Mouse (Mus musculus) forebrain, embryonic 16.5 days (tissue): Measurements from ENCODE around the gene Gm9922. TPM values are rescaled to one million over a fixed set of nuclear protein-coding genes. Genes with fewer than 3 reads are reported as not detected.

Experiments used
- ATAC-seq: fragments of 200-750 bp; cut with Nextera tagmentation; 2 replicates; pipeline ENCODE4 v1.8.0; 2017; ENCODE audit warnings: mild to moderate bottlenecking, moderate library complexity
- H3K27ac ChIP-seq: fragments of 300-500 bp; sonication (generic); 2 replicates; pipeline ENCODE4 v1.5.1; 2014; ENCODE audit warnings: low read length, control low read depth
- H3K27me3 ChIP-seq: fragments of 300-500 bp; sonication (generic); replicated peaks from 2 replicates; pipeline ENCODE4 v1.6.1; 2014; ENCODE audit warnings: low read length; ENCODE audit not compliant: control insufficient read depth, insufficient read depth
- H3K36me3 ChIP-seq: fragments of 300-500 bp; sonication (generic); 2 replicates; pipeline ENCODE4 v1.6.1; 2014; ENCODE audit not compliant: control insufficient read depth, insufficient read depth
- H3K4me1 ChIP-seq: fragments of 300-500 bp; sonication (generic); replicated peaks from 2 replicates; pipeline ENCODE4 v1.6.1; 2014; ENCODE audit warnings: low read length; ENCODE audit not compliant: control insufficient read depth, insufficient read depth
- H3K4me2 ChIP-seq: fragments of 300-500 bp; sonication (generic); 2 replicates; pipeline ENCODE4 v1.6.1; 2014; ENCODE audit warnings: mild to moderate bottlenecking, low read length, control low read depth
- H3K4me3 ChIP-seq: fragments of 300-500 bp; sonication (generic); replicated peaks from 2 replicates; pipeline ENCODE4 v1.5.1; 2014; ENCODE audit warnings: mild to moderate bottlenecking, low read length, control low read depth
- H3K9ac ChIP-seq: fragments of 300-500 bp; sonication (generic); replicated peaks from 2 replicates; pipeline ENCODE4 v1.6.1; 2014; ENCODE audit warnings: low read depth, low read length, control low read depth
- H3K9me3 ChIP-seq: fragments of 300-500 bp; sonication (generic); 2 replicates; pipeline ENCODE4 v1.6.1; 2016; ENCODE audit warnings: low read length; ENCODE audit not compliant: control insufficient read depth
- WGBS: fragments of 180-500 bp; shearing (Covaris S2); extraction: QIAGEN DNeasy Blood & Tissue Kit; methylation state at CpG from one replicate; pipeline ENCODE4 v1.1.7; 2014; 5-methylcytosine and 5-hydroxymethylcytosine counted together
- polyA plus RNA-seq: library from polyadenylated mRNA; unstranded; fragments of >200 nt; fragmentation: Nextera tagmentation; extraction: Ambion mirVana; gene quantifications from 2 replicates; pipeline ENCODE4 v1.2.1, GENCODE M21; 2015

The Gm9922 gene
- polyA plus RNA-seq, 1 experiment from 2014 or later, result 0.95 TPM

DNA sequence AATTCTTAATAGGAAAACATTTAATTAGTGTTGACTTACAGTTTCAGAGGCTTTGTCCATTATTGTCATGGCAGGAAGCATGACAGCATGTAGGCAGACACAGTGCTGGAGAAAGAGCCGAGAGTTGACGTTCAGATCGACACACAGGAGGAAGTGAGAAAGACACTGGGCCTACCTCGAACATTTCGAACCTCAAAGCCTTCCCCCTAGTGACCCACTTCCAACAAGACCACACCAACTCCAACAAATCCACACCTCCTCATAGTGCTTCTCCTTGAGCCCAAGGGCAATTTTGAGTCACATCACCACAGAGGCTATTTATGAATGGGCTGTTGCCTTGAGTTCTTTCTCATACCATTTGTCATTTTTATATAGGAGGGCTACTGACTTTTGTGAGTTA lies 22.5 kb downstream of the Gm9922 start:
- no peaks in the 10 kb centered on the region for H3K4me1 ChIP-seq
- H3K27ac ChIP-seq, result no peak overlapping the region
- H3K4me2 ChIP-seq, result no peak overlapping the region
- H3K9ac ChIP-seq, result no peak overlapping the region
- WGBS, result 90% methylated on average over 5 of the region's 5 CpGs
- no peak for ATAC-seq
- H3K27me3 ChIP-seq, result no peaks in the 10 kb centered on the region
- H3K36me3 ChIP-seq, result no peaks in the 10 kb centered on the region
- no peaks in the 10 kb centered on the region for H3K9me3 ChIP-seq
- no peak overlapping the region for H3K4me3 ChIP-seq

DNA sequence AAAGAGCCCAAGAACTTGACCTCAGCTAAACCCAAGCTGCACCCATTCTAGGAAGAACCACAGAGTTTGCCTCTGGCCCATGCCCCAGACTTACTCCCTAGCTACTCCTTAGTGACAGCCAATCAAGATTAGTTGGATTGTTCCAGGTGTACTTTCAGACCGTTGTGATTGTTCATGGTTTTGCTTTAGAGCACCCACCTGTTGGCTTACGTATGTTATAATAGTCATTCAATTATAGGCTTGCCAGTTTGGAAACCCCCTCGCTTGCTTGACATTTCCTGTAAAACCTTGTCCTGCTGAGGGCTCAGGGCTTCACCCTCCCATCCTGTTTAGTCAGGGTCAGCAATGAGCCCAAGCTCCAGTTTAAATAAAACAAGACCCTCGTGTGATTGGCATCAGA lies 25.1 kb downstream of the Gm9922 start:
- no peaks in the 10 kb centered on the region for H3K4me1 ChIP-seq
- 83% methylated on average over 4 of the region's 4 CpGs for WGBS
- H3K4me3 ChIP-seq, result no peak overlapping the region
- no peaks in the 10 kb centered on the region for H3K27me3 ChIP-seq
- no peaks in the 10 kb centered on the region for H3K36me3 ChIP-seq
- ATAC-seq, result no peak
- no peak overlapping the region for H3K4me2 ChIP-seq
- H3K9ac ChIP-seq, result no peak overlapping the region
- no peaks in the 10 kb centered on the region for H3K9me3 ChIP-seq
- H3K27ac ChIP-seq, result no peak overlapping the region

DNA sequence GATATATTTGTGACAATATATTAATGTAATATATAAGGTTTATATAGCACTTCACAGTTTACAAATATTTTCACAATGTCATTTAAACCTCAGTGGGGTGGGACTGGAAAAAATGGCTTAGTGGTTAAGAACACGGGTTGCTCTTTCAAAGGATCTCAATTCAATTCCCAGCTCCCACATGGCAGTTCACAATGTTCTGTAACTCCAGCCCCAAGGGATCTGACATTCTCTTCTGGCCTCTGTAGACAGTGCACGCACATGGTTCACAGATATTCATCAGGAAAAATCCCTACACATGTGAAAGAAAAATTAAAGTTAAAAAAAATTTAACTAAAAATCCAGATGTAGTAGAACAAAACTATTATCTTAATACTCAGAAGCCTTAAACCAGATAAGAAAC lies 41.2 kb downstream of the Gm9922 start:
- no peaks in the 10 kb centered on the region for H3K27me3 ChIP-seq
- ATAC-seq, result no peak
- no peak overlapping the region for H3K9ac ChIP-seq
- H3K4me1 ChIP-seq, result no peaks in the 10 kb centered on the region
- no peak overlapping the region for H3K27ac ChIP-seq
- no peak overlapping the region for H3K4me3 ChIP-seq
- 85% methylated on average over 2 of the region's 2 CpGs for WGBS
- no peaks in the 10 kb centered on the region for H3K9me3 ChIP-seq
- H3K36me3 ChIP-seq, result peaks cover 4% of the 10 kb centered on the region; the same call in 1 of the 2 replicates
- no peak overlapping the region for H3K4me2 ChIP-seq

- 88% methylated on average over 6 of the region's 6 CpGs for WGBS
- H3K27me3 ChIP-seq, result no peaks in the 10 kb centered on the region
Observed at GRCm38 (mm10) chr14:101687696-101688095, 41.9 kb downstream of the Gm9922 start.

More at GRCm38 (mm10) chr14:101687696-101688095, 41.9 kb downstream of the Gm9922 start:
- Histone ChIP-seq H3K4me1 (no peaks in the 10 kb centered on the region), H3K4me2 (no peak overlapping the region), H3K4me3 (no peak overlapping the region), H3K27ac (no peak overlapping the region), H3K9ac (no peak overlapping the region), H3K36me3 (peaks cover 4% of the 10 kb centered on the region; the same call in 1 of the 2 replicates), H3K9me3 (no peaks in the 10 kb centered on the region)
- no peak for ATAC-seq

Other genes starting within 250 kb of the Gm9922 start
- 8.1 and 9.2 TPM in 2 replicates for gene Tbc1d4, start 120.6 kb downstream of the Gm9922 start, polyA plus RNA-seq
- 94.6 and 96.8 TPM in 2 replicates for gene Commd6, start 89.1 kb downstream of the Gm9922 start, polyA plus RNA-seq
- gene Uchl3, start 75.8 kb downstream of the Gm9922 start, polyA plus RNA-seq, result 235 and 247 TPM in 2 replicates
- gene Lmo7, start 143 bp upstream of the Gm9922 start, polyA plus RNA-seq, result 15.5 and 16.0 TPM in 2 replicates